Mouse (Mus musculus) heart, embryonic 11.5 days (tissue): Measurements from ENCODE around the gene Meis1. TPM values are rescaled to one million over a fixed set of nuclear protein-coding genes. Genes with fewer than 3 reads are reported as not detected.

Experiments
- ATAC-seq: fragments of 200-750 bp; cut with Nextera tagmentation; replicated peaks from 2 replicates; pipeline ENCODE4 v1.8.0; 2017; ENCODE audit warnings: moderate library complexity; ENCODE audit not compliant: insufficient number of reproducible peaks, low FRiP score, low TSS enrichment
- H3K27ac ChIP-seq: fragments of 300-500 bp; sonication (generic); 2 replicates; pipeline ENCODE4 v1.5.1; 2014; ENCODE audit warnings: mild to moderate bottlenecking, low read depth, low read length
- H3K27me3 ChIP-seq: fragments of 300-500 bp; sonication (generic); 2 replicates; pipeline ENCODE4 v1.6.1; 2014; ENCODE audit warnings: mild to moderate bottlenecking, low read length, mixed read lengths; ENCODE audit not compliant: control insufficient read depth, insufficient read depth
- H3K36me3 ChIP-seq: fragments of 300-500 bp; sonication (generic); 2 replicates; pipeline ENCODE4 v1.6.1; 2014; ENCODE audit warnings: mild to moderate bottlenecking, low read length, moderate library complexity, mixed read lengths; ENCODE audit not compliant: control insufficient read depth, insufficient read depth
- H3K4me1 ChIP-seq: fragments of 300-500 bp; sonication (generic); 2 replicates; pipeline ENCODE4 v1.6.1; 2014; ENCODE audit warnings: low read length; ENCODE audit not compliant: control insufficient read depth, insufficient read depth
- H3K4me2 ChIP-seq: fragments of 300-500 bp; sonication (generic); 2 replicates; pipeline ENCODE4 v1.6.1; 2014; ENCODE audit warnings: mild to moderate bottlenecking, moderate library complexity
- H3K4me3 ChIP-seq: fragments of 300-500 bp; sonication (generic); 2 replicates; pipeline ENCODE4 v1.5.1; 2014; ENCODE audit warnings: low read depth, low read length
- H3K9ac ChIP-seq: fragments of 300-500 bp; sonication (generic); 2 replicates; pipeline ENCODE4 v1.6.1; 2014; ENCODE audit warnings: mild to moderate bottlenecking, low read depth, low read length, moderate library complexity
- H3K9me3 ChIP-seq: fragments of 300-500 bp; sonication (generic); replicated peaks from 2 replicates; pipeline ENCODE4 v1.6.1; 2016; ENCODE audit warnings: low read length; ENCODE audit not compliant: control insufficient read depth
- WGBS: fragments of 180-500 bp; shearing (Covaris S2); extraction: QIAGEN DNeasy Blood & Tissue Kit; methylation state at CpG from one replicate; pipeline ENCODE4 v1.1.7; 2014; ENCODE audit not compliant: insufficient replicate concordance; 5-methylcytosine and 5-hydroxymethylcytosine counted together
- polyA plus RNA-seq: library from polyadenylated mRNA; unstranded; fragments of >200 nt; fragmentation: Nextera tagmentation; extraction: Ambion mirVana; gene quantifications from 2 replicates; pipeline ENCODE4 v1.2.1, GENCODE M21; 2014

Meis1 gene
- polyA plus RNA-seq, 1 experiment from 2014 or later: 72.8 TPM

- no peaks in the 10 kb centered on the region for H3K27me3 ChIP-seq
- H3K27ac ChIP-seq: no peak overlapping the region
- no peak overlapping the region for H3K9ac ChIP-seq
- H3K36me3 ChIP-seq: no peaks in the 10 kb centered on the region; the same call in none of the 2 replicates
- no peaks in the 10 kb centered on the region for H3K9me3 ChIP-seq
- H3K4me2 ChIP-seq: no peak overlapping the region
- WGBS: 52% methylated on average over 3 of the region's 3 CpGs
- ATAC-seq: no peak
- H3K4me3 ChIP-seq: no peak overlapping the region
- peaks cover 41% of the 10 kb centered on the region for H3K4me1 ChIP-seq
Observed at GRCm38 (mm10) chr11:19005913-19006693, 12.7 kb downstream of the Meis1 start.

- peaks cover 35% of the 10 kb centered on the region for H3K4me1 ChIP-seq
- H3K27me3 ChIP-seq: no peaks in the 10 kb centered on the region
- H3K36me3 ChIP-seq: peaks cover 5% of the 10 kb centered on the region
- H3K27ac ChIP-seq: no peak overlapping the region
- no peak overlapping the region for H3K4me2 ChIP-seq
- H3K9me3 ChIP-seq: no peaks in the 10 kb centered on the region
- no peak overlapping the region for H3K4me3 ChIP-seq
- H3K9ac ChIP-seq: no peak overlapping the region
- WGBS: 77% methylated on average over 9 of the region's 9 CpGs
- ATAC-seq: no peak
Observed at GRCm38 (mm10) chr11:19005007-19005912, 13.5 kb downstream of the Meis1 start.

- 56% methylated on average over 5 of the region's 5 CpGs for WGBS
- Histone ChIP-seq H3K4me1 (peaks cover 26% of the 10 kb centered on the region), H3K27ac (0 out of 2 replicates have a peak overlapping the region, but pooled peaks have one; percentile 24), H3K9me3 (no peaks in the 10 kb centered on the region), H3K27me3 (no peaks in the 10 kb centered on the region), H3K4me3 (no peak overlapping the region), H3K4me2 (no peak overlapping the region), H3K36me3 (peaks cover 9% of the 10 kb centered on the region), H3K9ac (peak overlapping the region; percentile 5; the same call in 1 of the 2 replicates)
- no peak for ATAC-seq
Observed at GRCm38 (mm10) chr11:19003066-19003465, 15.7 kb downstream of the Meis1 start.

- no peak overlapping the region for H3K27ac ChIP-seq
- H3K4me2 ChIP-seq: no peak overlapping the region
- H3K36me3 ChIP-seq: peaks cover 31% of the 10 kb centered on the region
- ATAC-seq: no peak
- no peaks in the 10 kb centered on the region for H3K9me3 ChIP-seq
- H3K4me3 ChIP-seq: no peak overlapping the region
- WGBS: 73% methylated on average over 4 of the region's 4 CpGs
- H3K9ac ChIP-seq: no peak overlapping the region
- no peaks in the 10 kb centered on the region for H3K27me3 ChIP-seq
- peaks cover 24% of the 10 kb centered on the region for H3K4me1 ChIP-seq
Observed at GRCm38 (mm10) chr11:18996767-18997166, 22.0 kb downstream of the Meis1 start.

- H3K4me1 ChIP-seq: peaks cover 24% of the 10 kb centered on the region
- no peaks in the 10 kb centered on the region for H3K9me3 ChIP-seq
- H3K27me3 ChIP-seq: no peaks in the 10 kb centered on the region
- no peak overlapping the region for H3K27ac ChIP-seq
- H3K36me3 ChIP-seq: peaks cover 31% of the 10 kb centered on the region
- no peak for ATAC-seq
- H3K4me2 ChIP-seq: no peak overlapping the region
- WGBS: 79% methylated on average over 2 of the region's 2 CpGs
- H3K9ac ChIP-seq: no peak overlapping the region
- H3K4me3 ChIP-seq: no peak overlapping the region
Observed at GRCm38 (mm10) chr11:18996289-18996688, 22.5 kb downstream of the Meis1 start.

GRCm38 (mm10) chr11:18992796-18993195 lies 26.0 kb downstream of the Meis1 start:
- no peaks in the 10 kb centered on the region for H3K9me3 ChIP-seq
- H3K36me3 ChIP-seq: peaks cover 23% of the 10 kb centered on the region
- H3K4me1 ChIP-seq: peaks cover 24% of the 10 kb centered on the region
- no peak overlapping the region for H3K9ac ChIP-seq
- WGBS: 78% methylated on average over 6 of the region's 6 CpGs
- H3K4me2 ChIP-seq: no peak overlapping the region
- H3K4me3 ChIP-seq: no peak overlapping the region
- ATAC-seq: no peak
- H3K27me3 ChIP-seq: no peaks in the 10 kb centered on the region
- H3K27ac ChIP-seq: no peak overlapping the region

GRCm38 (mm10) chr11:18990244-18990677 lies 28.5 kb downstream of the Meis1 start:
- peaks cover 25% of the 10 kb centered on the region for H3K36me3 ChIP-seq
- no peaks in the 10 kb centered on the region for H3K9me3 ChIP-seq
- H3K27ac ChIP-seq: no peak overlapping the region
- peaks cover 28% of the 10 kb centered on the region for H3K4me1 ChIP-seq
- no peak overlapping the region for H3K4me2 ChIP-seq
- 77% methylated on average over 6 of the region's 6 CpGs for WGBS
- H3K4me3 ChIP-seq: no peak overlapping the region
- no peak overlapping the region for H3K9ac ChIP-seq
- ATAC-seq: no peak
- H3K27me3 ChIP-seq: no peaks in the 10 kb centered on the region

- Histone ChIP-seq H3K4me1 (peaks cover 28% of the 10 kb centered on the region), H3K4me3 (no peak overlapping the region), H3K36me3 (peaks cover 21% of the 10 kb centered on the region), H3K27ac (no peak overlapping the region), H3K9me3 (no peaks in the 10 kb centered on the region), H3K4me2 (no peak overlapping the region), H3K27me3 (no peaks in the 10 kb centered on the region), H3K9ac (no peak overlapping the region)
- no peak for ATAC-seq
- 63% methylated on average over 6 of the region's 6 CpGs for WGBS
Observed at GRCm38 (mm10) chr11:18989669-18990243, 29.0 kb downstream of the Meis1 start.
